Comparison of ENCODE assay signal across 21 mouse cellular contexts in genomic region chr6:136647455-136647861, GRCm38 (mm10). TPM values are rescaled to one million over a fixed set of nuclear protein-coding genes. Genes with fewer than 3 reads are reported as not detected.
DNase-seq lines count a peak whose midpoint lies in the region; ATAC-seq and TF ChIP-seq lines count a peak whose summit lies in the region.
"Had no signal": no experiment of that assay in that cellular context is flagged by ENCODE, and none has a peak within 500 bp of the region (broad histone marks: within the 10 kb centered on the region; RNA-seq: fewer than 3 reads in every experiment).

No protein-coding gene starts in this region.

- no peak overlapping the region for H3K4me3 ChIP-seq in lung, embryonic 14.5 days (ENCODE audit: low read depth, low read length)
- H3K4me3 ChIP-seq in lung, postnatal 0 days (ENCODE audit: low read depth, low read length) = no peak overlapping the region
- no peak overlapping the region for H3K4me3 ChIP-seq in intestine, embryonic 16.5 days (ENCODE audit: low read length)
- H3K4me3 ChIP-seq in liver, embryonic 14.5 days (ENCODE audit: insufficient read depth in 1 of 2, low read depth in 2 of 2, low read length in 2 of 2) = no peak overlapping the region
- H3K4me3 ChIP-seq in midbrain, embryonic 10.5 days = no peak overlapping the region
- H3K4me3 ChIP-seq: erythroblast, embryonic 14.5 days; forebrain, embryonic 15.5 days; heart, embryonic 15.5 days; hindbrain, embryonic 12.5 days; layer of hippocampus, adult 2 months; left cerebral cortex, adult 2 months; megakaryocyte, embryonic 14.5 days; neural tube, embryonic 13.5 days had no signal

- H3K27ac ChIP-seq in lung, embryonic 14.5 days (ENCODE audit: low read depth) = no peak overlapping the region
- no peak overlapping the region for H3K27ac ChIP-seq in lung, postnatal 0 days (ENCODE audit: low read length)
- H3K27ac ChIP-seq in intestine, embryonic 16.5 days (ENCODE audit: low read length) = 0 out of 2 replicates have a peak overlapping the region, but pooled peaks have one; percentile 27
- H3K27ac ChIP-seq in liver, embryonic 14.5 days = no peak overlapping the region
- H3K27ac ChIP-seq in midbrain, embryonic 10.5 days (replicated peaks) = no peak overlapping the region
- H3K27ac ChIP-seq: forebrain, embryonic 15.5 days; heart, embryonic 15.5 days; hindbrain, embryonic 12.5 days; layer of hippocampus, adult 2 months; left cerebral cortex, adult 2 months; neural tube, embryonic 13.5 days had no signal

- no peak; the same call in 1 of the 2 replicates for ATAC-seq in lung, embryonic 14.5 days (ENCODE audit: insufficient read depth)
- ATAC-seq in lung, postnatal 0 days = no peak
- peak; percentile 91 for ATAC-seq in intestine, embryonic 16.5 days
- peak; percentile 61 for ATAC-seq in liver, embryonic 14.5 days (ENCODE audit: insufficient read depth)
- ATAC-seq: forebrain, embryonic 15.5 days had no signal

- H3K9me3 ChIP-seq in lung, embryonic 14.5 days (ENCODE audit: low read depth, low read length) = peaks cover 6% of the 10 kb centered on the region; the same call in 1 of the 2 replicates
- no peaks in the 10 kb centered on the region for H3K9me3 ChIP-seq in lung, postnatal 0 days (ENCODE audit: low read length)
- H3K9me3 ChIP-seq in intestine, embryonic 16.5 days (ENCODE audit: control insufficient read depth, low read length) = no peaks in the 10 kb centered on the region
- H3K9me3 ChIP-seq in liver, embryonic 14.5 days (ENCODE audit: control insufficient read depth, low read length) = peaks cover 3% of the 10 kb centered on the region; the same call in 1 of the 2 replicates
- H3K9me3 ChIP-seq in midbrain, embryonic 10.5 days (replicated peaks) = peaks cover 6% of the 10 kb centered on the region; the same call in 1 of the 2 replicates
- H3K9me3 ChIP-seq: forebrain, embryonic 15.5 days; heart, embryonic 15.5 days had no signal

- DNase-seq in lung, embryonic 14.5 days = peak; percentile 27
- DNase-seq in lung, postnatal 0 days (ENCODE audit: low spot score) = no peak
- peak in 2 of 3 experiments; percentile 19 to 23 for DNase-seq in liver, embryonic 14.5 days (ENCODE audit: low read depth in 3 of 3, low spot score in 3 of 3)
- peak; percentile 86 for DNase-seq in yolk sac, embryonic 10.5 days (ENCODE audit: low spot score)
- DNase-seq in retina, embryonic 14.5 days (ENCODE audit: low spot score) = no peak
- DNase-seq in midbrain, embryonic 10.5 days (ENCODE audit: low spot score) = no peak
- DNase-seq: adrenal gland, adult 8-10 months; B cell, adult 2 months; cerebellum, adult 9-10 months; kidney, adult 18-20 months; right cerebral cortex, postnatal 4 days; thymus, postnatal 25 days had no signal

- H3K4me2 ChIP-seq in lung, embryonic 14.5 days = no peak overlapping the region
- no peak overlapping the region for H3K4me2 ChIP-seq in lung, postnatal 0 days (replicated peaks; ENCODE audit: low read depth, low read length)
- no peak overlapping the region for H3K4me2 ChIP-seq in intestine, embryonic 16.5 days (ENCODE audit: low read depth, low read length)
- no peak overlapping the region for H3K4me2 ChIP-seq in liver, embryonic 14.5 days (ENCODE audit: low read depth)
- H3K4me2 ChIP-seq: forebrain, embryonic 15.5 days; heart, embryonic 15.5 days; hindbrain, embryonic 12.5 days; neural tube, embryonic 13.5 days had no signal

- TF ChIP-seq CTCF in lung, embryonic 14.5 days (IDR thresholded peaks at IDR 0.05; ENCODE audit: low read depth) = no peak
- no peak for TF ChIP-seq CTCF in lung, postnatal 0 days (IDR thresholded peaks at IDR 0.05)
- TF ChIP-seq CTCF in liver, embryonic 14.5 days (IDR thresholded peaks at IDR 0.05; ENCODE audit: low read depth) = no peak

- H3K36me3 ChIP-seq in lung, embryonic 14.5 days (ENCODE audit: insufficient read depth) = no peaks in the 10 kb centered on the region
- H3K36me3 ChIP-seq in lung, postnatal 0 days (ENCODE audit: insufficient read depth, low read length) = no peaks in the 10 kb centered on the region
- no peaks in the 10 kb centered on the region for H3K36me3 ChIP-seq in intestine, embryonic 16.5 days (ENCODE audit: control insufficient read depth, insufficient read depth, low read length)
- H3K36me3 ChIP-seq in liver, embryonic 14.5 days (replicated peaks; ENCODE audit: control insufficient read depth, insufficient read depth, low read depth) = no peaks in the 10 kb centered on the region
- no peaks in the 10 kb centered on the region for H3K36me3 ChIP-seq in midbrain, embryonic 10.5 days
- H3K36me3 ChIP-seq: forebrain, embryonic 15.5 days; heart, embryonic 15.5 days; hindbrain, embryonic 12.5 days; neural tube, embryonic 13.5 days had no signal

- 33% methylated on average over 10 of the region's 10 CpGs for WGBS in lung, embryonic 14.5 days
- WGBS in lung, postnatal 0 days = 33% methylated on average over 10 of the region's 10 CpGs
- WGBS in intestine, embryonic 16.5 days = 30% methylated on average over 10 of the region's 10 CpGs
- 56% methylated on average over 10 of the region's 10 CpGs for WGBS in liver, embryonic 14.5 days (ENCODE audit: insufficient replicate concordance)
- WGBS in midbrain, embryonic 10.5 days = 80% methylated on average over 10 of the region's 10 CpGs

- no peaks in the 10 kb centered on the region for H3K27me3 ChIP-seq in lung, embryonic 14.5 days (ENCODE audit: insufficient read depth, low read length)
- no peaks in the 10 kb centered on the region for H3K27me3 ChIP-seq in lung, postnatal 0 days (replicated peaks; ENCODE audit: insufficient read depth, low read length)
- H3K27me3 ChIP-seq in intestine, embryonic 16.5 days (replicated peaks; ENCODE audit: control insufficient read depth, insufficient read depth, low read length) = no peaks in the 10 kb centered on the region
- no peaks in the 10 kb centered on the region for H3K27me3 ChIP-seq in liver, embryonic 14.5 days (ENCODE audit: control insufficient read depth, insufficient read depth, low read length)
- no peaks in the 10 kb centered on the region for H3K27me3 ChIP-seq in midbrain, embryonic 10.5 days (ENCODE audit: low read depth, poor library complexity, severe bottlenecking)
- H3K27me3 ChIP-seq: forebrain, embryonic 15.5 days; heart, embryonic 15.5 days; hindbrain, embryonic 12.5 days; neural tube, embryonic 13.5 days had no signal

- no peaks in the 10 kb centered on the region for H3K4me1 ChIP-seq in lung, embryonic 14.5 days (ENCODE audit: insufficient read depth)
- no peaks in the 10 kb centered on the region for H3K4me1 ChIP-seq in lung, postnatal 0 days (ENCODE audit: insufficient read depth, low read depth, low read length)
- no peaks in the 10 kb centered on the region for H3K4me1 ChIP-seq in intestine, embryonic 16.5 days (ENCODE audit: control insufficient read depth, insufficient read depth, low read length)
- peaks cover 0 to 5% of the 10 kb centered on the region in 2 experiments; a peak in 1 of 4 replicates for H3K4me1 ChIP-seq in liver, embryonic 14.5 days (replicated peaks; ENCODE audit: control insufficient read depth in 2 of 2, insufficient read depth in 2 of 2, low read length in 1 of 2)
- no peaks in the 10 kb centered on the region for H3K4me1 ChIP-seq in midbrain, embryonic 10.5 days
- H3K4me1 ChIP-seq: hindbrain, embryonic 12.5 days; megakaryocyte, embryonic 14.5 days had no signal

- TF ChIP-seq EP300 in lung, postnatal 0 days (IDR thresholded peaks at IDR 0.05) = no peak
- TF ChIP-seq EP300 in liver, embryonic 14.5 days (IDR thresholded peaks at IDR 0.05; ENCODE audit: low read depth) = no peak

- H3K9ac ChIP-seq in lung, embryonic 14.5 days = no peak overlapping the region
- H3K9ac ChIP-seq in lung, postnatal 0 days (replicated peaks; ENCODE audit: low read depth) = no peak overlapping the region
- H3K9ac ChIP-seq in intestine, embryonic 16.5 days (ENCODE audit: low read depth, low read length) = no peak overlapping the region
- H3K9ac ChIP-seq in liver, embryonic 14.5 days (replicated peaks) = no peak overlapping the region
- H3K9ac ChIP-seq: forebrain, embryonic 15.5 days; heart, embryonic 15.5 days; hindbrain, embryonic 12.5 days; neural tube, embryonic 13.5 days had no signal

RNA-seq across cellular contexts. Expression of gene Plbd1, which starts 14.3 kb away (rescaled TPM):
- polyA plus RNA-seq in lung, embryonic 14.5 days (2014; fragmentation: Nextera tagmentation; extraction: Ambion mirVana) = 2.9 and 4.3 TPM in 2 replicates
- 6.0 and 7.2 TPM in 2 replicates for polyA plus RNA-seq in lung, postnatal 0 days (2015; fragmentation: Nextera tagmentation; extraction: Ambion mirVana)
- polyA plus RNA-seq in intestine, embryonic 16.5 days (2015; fragmentation: Nextera tagmentation; extraction: Ambion mirVana) = 32.8 and 42.1 TPM in 2 replicates
- polyA plus RNA-seq in liver, embryonic 14.5 days (2012; rRNA removed) = 2.5 and 3.9 TPM in 2 replicates
- polyA plus RNA-seq in liver, embryonic 14.5 days (2014; fragmentation: Nextera tagmentation; extraction: Ambion mirVana) = 5.9 and 7.6 TPM in 2 replicates
- polyA plus RNA-seq in midbrain, embryonic 10.5 days (2016; fragmentation: Nextera tagmentation; extraction: Ambion mirVana) = 1.2 and 1.5 TPM in 2 replicates

Comparison
In these comparisons a context has a peak if more than half of its experiments do, and no peak if none do; other contexts are left out.
1. DNase-seq: peak in lung, embryonic 14.5 days (single experiment), liver, embryonic 14.5 days (2 of 3) and yolk sac, embryonic 10.5 days (single experiment); none in lung, postnatal 0 days (single experiment), retina, embryonic 14.5 days (single experiment) and midbrain, embryonic 10.5 days (single experiment).
2. ATAC-seq: peak in intestine, embryonic 16.5 days (single experiment) and liver, embryonic 14.5 days (single experiment); none in lung, embryonic 14.5 days (single experiment) and lung, postnatal 0 days (single experiment).